Mouse (Mus musculus) v-Abl transformed pro-B cells (cell line): Measurements from ENCODE around the gene Ganc.

ENCODE experiments used
- in situ Hi-C, 2 experiments: fragments of 400-800 bp; cut with MboI; formaldehyde crosslinking; loops; one replicate each; pipeline ENCODE4 v1.15.1; 2025; ENCODE audit not compliant: unreplicated experiment in 2 of 2

The Ganc gene

DNA sequence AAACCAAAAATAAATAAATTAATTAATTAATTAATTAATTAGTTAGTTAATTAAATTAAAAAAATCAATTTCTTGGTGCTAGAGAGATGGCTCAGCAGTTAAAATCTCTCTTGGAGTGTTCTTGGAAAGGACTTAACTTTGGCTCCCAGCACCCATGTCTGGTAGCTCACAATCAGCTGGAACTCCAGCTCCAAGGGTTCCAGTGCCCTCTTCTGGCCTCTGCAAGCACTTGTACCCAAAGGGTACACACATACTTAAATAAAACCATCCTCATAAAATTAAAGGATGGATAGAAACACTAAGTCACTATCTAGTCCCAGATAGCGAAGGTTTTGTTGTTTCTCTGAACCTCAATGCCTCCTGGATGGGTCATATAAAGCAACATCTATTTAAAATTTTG, 43.6 kb downstream of the Ganc start:
- in situ Hi-C loops, result no loop called here

DNA sequence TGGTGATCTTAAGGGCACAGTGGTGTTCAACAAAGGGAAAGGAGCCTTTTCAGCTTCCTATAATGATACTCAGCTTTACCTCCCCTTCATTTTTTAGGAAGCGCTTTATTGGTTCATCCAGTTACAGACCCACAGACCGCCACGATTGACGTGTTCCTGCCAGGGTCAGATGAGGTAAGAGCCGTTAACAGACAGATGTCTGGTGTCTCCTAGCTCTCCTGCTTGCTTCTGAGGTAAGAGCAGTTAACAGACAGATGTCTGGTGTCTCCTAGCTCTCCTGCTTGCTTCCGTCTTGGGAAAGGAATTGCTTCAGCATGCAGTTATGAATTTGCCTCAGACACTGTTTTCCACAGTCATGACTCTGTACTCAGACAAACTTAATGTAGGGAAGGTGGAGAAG, 47.0 kb downstream of the Ganc start:
- in situ Hi-C loops, result no loop called here

DNA sequence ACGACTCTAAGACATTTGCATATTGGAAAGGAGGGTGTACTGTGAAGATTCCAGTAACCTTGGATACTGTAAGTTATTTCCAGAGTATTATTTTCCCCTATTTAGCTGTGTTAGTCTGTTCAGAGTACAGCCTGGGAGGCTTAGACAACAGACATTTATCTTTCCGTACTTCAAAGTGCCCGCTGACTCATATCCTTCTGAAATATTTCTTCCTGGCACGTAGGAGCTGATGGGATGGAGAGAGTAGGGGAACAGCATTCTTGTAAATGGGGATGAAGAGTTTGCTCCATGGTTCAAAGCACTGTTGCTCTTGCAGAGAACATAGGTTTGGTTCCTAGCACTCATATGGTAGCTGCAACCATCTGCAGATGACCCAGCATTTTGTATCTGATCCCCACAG, 48.9 kb downstream of the Ganc start:
- in situ Hi-C loops, result no loop called here

DNA sequence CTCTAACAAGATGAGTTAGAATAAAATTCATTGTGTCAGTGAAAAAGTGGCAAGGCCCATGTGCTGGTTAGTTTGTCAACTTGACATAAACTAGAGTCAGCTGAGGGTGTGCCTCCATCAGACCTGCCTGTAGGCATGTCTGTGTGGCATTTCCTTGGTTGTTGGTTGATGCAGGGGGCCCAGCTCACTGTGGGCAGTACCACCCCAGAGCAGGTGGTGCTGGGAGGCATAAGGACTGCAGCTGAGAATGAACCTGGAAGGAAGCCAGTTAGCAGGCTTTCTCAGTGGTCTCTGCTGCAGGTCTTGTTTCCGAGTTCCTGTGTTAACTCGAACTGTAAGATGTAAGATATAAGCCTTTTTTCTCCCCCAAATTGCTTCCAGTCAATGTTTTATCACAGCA, 51.3 kb downstream of the Ganc start:
- in situ Hi-C loops, result no loop called here

DNA sequence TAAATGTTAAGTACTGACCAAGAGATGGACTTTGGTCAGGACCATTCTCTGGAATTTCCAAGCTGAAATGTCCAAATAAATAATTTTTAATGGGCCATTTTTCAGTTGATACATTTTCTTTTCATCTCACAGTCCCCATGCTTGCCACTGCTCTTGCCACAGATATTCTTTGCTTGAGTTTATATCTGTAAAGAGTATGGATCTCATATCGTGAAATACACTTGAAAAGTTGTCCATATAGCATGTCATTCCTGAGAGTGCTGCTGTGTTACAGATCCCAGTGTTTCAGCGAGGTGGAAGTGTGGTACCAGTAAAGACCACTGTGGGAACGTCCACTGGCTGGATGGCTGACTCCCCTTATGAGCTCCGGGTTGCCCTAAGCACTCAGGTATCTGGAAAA, 52.0 kb downstream of the Ganc start, which contains the start of gene Capn3:
TSS of gene Capn3 (plus strand) at position 301 of the 400 bp plus-strand sequence.
- in situ Hi-C loops, result no loop called here

GRCm38 (mm10) chr2:120460216-120460615, 56.5 kb downstream of the Ganc start:
- in situ Hi-C loops, result no loop called here

GRCm38 (mm10) chr2:120463328-120463727, 59.6 kb downstream of the Ganc start:
- in situ Hi-C loops, result no loop called here

GRCm38 (mm10) chr2:120464091-120464490, 60.4 kb downstream of the Ganc start:
- in situ Hi-C loops, result no loop called here

DNA sequence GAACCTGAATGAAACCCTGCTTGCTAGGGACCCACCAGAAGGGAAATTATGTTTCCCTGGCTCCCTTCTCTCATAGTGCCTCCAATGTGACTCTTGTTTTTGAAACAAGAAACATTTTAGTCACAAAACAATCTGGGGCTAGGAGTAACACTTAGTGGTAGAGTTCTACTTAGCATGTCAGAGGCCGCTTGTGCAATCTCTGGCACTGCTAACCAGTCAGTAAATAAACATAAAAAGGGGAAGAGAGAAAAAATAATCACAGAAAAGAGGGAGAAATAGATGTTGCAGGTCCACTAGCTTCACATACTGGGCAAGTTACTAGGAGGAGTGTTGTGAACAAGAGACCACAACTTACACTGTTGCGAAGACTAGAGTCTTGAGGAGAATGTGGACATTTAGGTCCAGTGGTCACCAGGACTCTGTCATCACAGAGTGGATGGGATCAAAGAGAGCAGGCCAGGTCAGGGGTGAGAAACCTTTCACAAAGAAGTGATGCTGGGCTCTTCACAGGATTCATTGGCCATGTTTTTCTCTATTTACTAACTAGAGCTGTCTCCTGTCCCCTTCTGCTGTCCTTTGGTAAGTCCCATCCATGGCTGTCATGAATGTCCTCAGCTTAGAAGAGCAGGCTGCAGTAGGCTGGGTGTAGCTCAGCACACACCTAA, 61.2 kb downstream of the Ganc start:
- in situ Hi-C loops, result no loop called here

DNA sequence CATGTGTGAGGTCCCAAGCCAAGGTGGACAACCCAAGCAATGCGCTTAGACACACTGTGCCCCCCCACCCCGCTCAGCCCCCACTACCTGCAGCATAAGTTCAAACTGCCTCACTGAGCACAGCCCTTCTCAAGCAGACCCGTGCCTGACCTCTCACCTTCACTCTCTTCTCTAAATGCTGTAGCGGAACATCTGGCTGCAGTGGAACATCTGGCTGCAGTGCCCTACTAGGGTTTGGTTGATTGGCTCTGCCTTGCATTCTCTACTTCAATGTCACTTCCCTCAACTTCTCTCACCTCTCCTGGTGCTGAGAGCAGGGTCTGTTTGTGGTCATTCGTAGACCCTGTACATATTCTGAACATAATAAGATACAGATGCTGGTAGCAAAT, 61.7 kb downstream of the Ganc start:
- in situ Hi-C loops, result no loop called here

DNA sequence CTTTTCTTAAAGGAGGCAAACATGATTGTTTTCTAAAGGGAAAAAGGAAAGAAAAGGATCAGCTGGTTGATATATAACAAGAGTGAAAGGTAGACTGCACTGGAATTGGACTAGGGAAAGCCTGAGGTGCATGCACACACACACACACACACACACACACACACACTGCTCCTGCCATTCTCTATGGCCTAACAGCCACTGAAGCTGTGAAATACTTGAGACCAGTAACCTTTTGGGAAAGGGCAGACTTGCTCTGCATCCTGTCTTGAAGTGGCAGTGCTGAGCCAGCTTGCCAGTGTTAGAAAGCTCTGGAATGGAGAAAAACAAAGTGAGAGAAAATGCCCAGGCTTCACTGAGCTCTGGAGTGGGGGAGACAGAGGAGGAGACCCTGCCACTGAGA, 64.3 kb downstream of the Ganc start:
- in situ Hi-C loops, result no loop called here

DNA sequence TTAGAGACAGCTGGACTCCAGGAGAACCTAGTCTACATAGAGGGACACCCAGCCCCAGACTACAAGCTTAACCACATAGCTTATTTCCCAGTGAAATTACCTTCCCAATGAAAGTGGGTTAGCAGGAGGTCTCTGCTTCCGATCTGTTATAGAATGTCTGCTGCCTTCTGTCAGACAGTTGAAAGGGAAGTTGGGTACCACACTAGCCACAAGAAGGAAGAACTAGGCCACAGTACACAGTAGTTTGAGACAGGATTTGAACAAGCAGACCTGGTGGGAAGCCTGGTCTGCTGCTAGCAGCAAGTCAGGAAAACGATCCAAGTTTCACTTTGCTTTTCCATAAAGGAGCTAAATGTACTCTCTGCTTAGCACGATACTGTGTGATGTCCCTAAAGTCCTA, 65.5 kb downstream of the Ganc start:
- in situ Hi-C loops, result no loop called here

DNA sequence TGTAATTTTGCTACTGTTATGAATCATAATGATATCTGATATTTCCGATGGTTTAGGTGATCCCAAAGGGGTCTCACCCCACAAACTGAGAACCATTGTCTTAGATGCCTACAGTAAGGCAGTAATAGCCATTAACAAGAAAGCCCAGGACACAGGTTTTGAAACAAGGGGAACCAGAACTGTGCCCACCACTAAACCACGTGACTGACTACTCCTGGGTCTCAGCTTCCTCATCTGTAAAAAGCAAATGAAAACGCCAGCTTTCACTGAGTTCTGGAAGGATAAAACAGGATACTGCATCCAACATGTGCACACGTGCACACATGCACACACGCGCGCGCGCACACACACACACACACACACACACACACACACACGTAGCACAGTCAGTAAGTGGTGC, 66.0 kb downstream of the Ganc start:
- in situ Hi-C loops, result no loop called here

DNA sequence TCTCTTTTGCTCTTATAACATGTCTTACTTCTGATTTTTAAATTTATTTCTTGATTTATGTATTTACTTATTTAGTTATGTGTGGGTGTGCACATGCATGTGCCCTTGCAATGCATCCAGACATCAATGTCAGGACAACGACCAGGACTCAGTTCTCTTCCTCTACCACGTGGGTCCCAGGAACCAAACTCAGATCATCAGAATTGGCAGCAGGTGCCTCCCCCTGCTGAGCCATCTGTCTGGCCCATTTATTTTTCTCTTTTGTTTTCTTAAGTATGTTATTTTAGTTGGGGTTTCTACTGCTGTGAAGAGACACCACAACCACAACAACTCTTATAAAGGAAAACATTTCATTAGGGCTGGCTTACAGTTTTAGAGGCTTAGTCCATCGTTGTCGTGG, 67.2 kb downstream of the Ganc start:
- in situ Hi-C loops, result no loop called here

GRCm38 (mm10) chr2:120476277-120477087, 72.8 kb downstream of the Ganc start:
- in situ Hi-C loops, result loop anchor here in 1 of 2 experiments (25.0 kb wide), 1 partner anchor 611 kb away; the partner anchor contains the start of gene Tgm5

DNA sequence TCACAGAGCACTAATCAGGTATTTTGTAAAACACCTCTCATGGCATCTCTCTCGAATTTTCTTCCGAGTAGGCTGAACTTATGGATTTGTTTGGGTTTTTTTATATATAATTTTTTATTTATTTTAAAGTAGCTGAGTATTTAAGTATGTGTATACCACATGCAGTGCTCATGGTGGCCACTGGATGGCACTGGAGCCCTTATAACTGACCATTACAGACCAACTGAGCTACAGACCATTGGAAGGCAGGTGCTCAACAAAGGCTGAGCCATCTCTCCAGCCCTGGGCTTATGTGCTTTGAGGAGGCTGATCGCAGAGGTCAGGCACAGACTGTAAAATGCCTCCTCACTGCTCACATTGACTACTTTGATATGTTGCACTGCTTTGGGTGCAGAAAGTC, 74.9 kb downstream of the Ganc start:
- in situ Hi-C loops, result loop anchor here in 1 of 2 experiments (25.0 kb wide), 1 partner anchor 609 kb away; the partner anchor contains the start of gene Tgm5

DNA sequence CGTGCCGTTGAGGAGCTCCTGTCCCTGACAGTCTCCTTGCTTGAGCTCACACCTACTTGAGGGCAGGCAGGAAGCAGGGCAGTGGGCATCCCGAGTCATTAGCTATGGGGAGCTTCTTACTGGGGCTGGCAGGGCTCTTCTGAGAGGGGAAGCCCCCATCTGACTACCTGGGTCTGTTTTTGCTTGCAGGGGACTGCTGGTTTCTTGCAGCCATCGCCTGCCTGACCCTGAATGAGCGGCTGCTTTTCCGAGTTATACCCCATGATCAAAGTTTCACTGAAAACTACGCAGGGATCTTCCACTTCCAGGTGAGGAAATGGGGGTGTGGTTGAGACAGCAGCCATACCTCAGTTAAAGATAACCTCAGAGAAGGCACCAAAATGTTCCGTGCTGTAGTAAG, 78.2 kb downstream of the Ganc start:
- in situ Hi-C loops, result loop anchor here (5.0 to 25.0 kb wide), 5 partner anchors 160 to 623 kb away; partner anchors contain the start of genes Tgm5 (in 1 of the 2) and Tgm7 (in 1 of the 2)

DNA sequence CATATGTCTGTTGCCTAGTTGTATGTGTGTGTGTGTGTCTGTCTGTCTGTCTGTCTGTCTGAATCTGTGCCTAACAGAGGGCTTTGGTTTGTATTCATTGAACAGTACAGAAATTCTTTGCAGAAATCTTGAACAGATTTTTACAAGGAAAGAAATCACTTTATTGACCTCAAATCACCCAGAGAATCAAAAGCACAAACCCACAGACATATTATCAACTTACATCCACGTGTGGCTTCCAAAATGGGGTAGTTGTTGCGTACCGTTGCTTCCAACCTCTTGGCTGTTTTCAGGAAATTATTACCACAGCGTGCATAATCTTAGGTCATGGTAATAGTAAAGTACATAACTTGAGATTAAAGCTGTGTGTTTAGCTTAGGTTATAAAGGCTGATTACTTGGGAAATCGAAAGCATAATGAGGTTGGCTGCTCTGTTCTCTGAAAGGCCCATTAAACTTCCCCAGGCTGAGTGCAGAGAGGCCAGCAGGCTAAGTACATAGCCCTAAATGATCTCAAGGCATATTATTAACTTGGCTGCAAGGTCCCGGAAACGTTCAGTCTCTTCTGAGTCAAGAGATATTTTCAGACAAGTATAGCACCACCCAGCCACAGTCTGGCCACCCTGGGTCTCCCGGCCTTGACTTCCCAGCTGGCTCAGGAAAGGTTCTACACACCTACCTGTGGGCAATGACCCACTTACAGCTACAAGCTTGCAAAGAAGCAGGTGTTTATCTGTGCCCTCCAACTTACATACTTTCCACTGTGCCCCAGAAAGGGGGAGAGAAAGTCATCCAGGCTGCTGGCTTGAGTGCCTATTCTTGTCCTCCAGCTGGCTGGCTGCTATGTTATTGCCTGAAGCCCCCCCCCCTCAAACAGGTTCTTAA, 79.1 kb downstream of the Ganc start:
- in situ Hi-C loops, result loop anchor here (5.0 to 25.0 kb wide), 5 partner anchors 160 to 622 kb away; partner anchors contain the start of genes Tgm5 (in 1 of the 2) and Tgm7 (in 1 of the 2)

- in situ Hi-C loops, result loop anchor here (5.0 to 25.0 kb wide), 5 partner anchors 158 to 621 kb away; partner anchors contain the start of genes Tgm5 (in 1 of the 2) and Tgm7 (in 1 of the 2)
Observed at GRCm38 (mm10) chr2:120484241-120484640, 80.5 kb downstream of the Ganc start.

GRCm38 (mm10) chr2:120493254-120493653, 89.6 kb downstream of the Ganc start:
- in situ Hi-C loops, result loop anchor here in 1 of 2 experiments (25.0 kb wide), 1 partner anchor 594 kb away; the partner anchor contains the start of gene Tgm5
